In the genomic region with DNA sequence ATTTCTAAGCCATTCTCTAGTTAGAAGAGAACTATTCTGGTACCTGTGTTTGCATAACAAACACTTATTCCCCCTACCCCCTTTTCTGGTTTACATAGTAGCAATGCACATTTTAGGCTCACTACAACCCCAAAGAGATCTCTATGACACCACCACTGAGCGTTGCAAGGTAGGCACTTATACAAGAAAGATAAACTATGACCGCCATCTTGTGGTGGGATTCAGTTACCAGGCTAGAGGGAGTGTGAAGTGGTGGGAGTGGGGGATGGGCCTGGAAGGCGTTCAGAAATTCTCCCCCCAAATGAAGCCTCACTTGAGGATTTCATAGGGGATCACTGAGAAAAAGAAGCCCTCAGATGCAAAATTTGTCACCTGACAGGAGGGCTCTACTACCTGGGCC, we compare ENCODE assay signal across 8 mouse cellular contexts.
A peak's percentile ranks its signal among the peaks of the same experiment; 100 is the strongest.
DNase-seq lines count a peak whose midpoint lies in the region; ATAC-seq and TF ChIP-seq lines count a peak whose summit lies in the region.

No protein-coding gene starts in this region.

- no peaks in the 10 kb centered on the region for H3K9me3 ChIP-seq in hindbrain, embryonic 11.5 days (ENCODE audit: control insufficient read depth, low read length)
- H3K9me3 ChIP-seq in hindbrain, embryonic 13.5 days = no peaks in the 10 kb centered on the region
- H3K9me3 ChIP-seq in E14TG2a.4 (ENCODE audit: low read length) = no peaks in the 10 kb centered on the region

- TF ChIP-seq POLR2A in liver, adult 2 months (IDR thresholded peaks at IDR 0.05; ENCODE audit: extremely low read depth, insufficient read depth, low read length) = no peak

- H3K27ac ChIP-seq in hindbrain, embryonic 11.5 days (ENCODE audit: low read depth, low read length) = no peak overlapping the region
- H3K27ac ChIP-seq in hindbrain, embryonic 13.5 days = no peak overlapping the region
- H3K27ac ChIP-seq in liver, adult 2 months (replicated peaks; ENCODE audit: insufficient read depth, low read depth, low read length) = no peak overlapping the region

- peak; percentile 64; the same call in 1 of the 2 replicates for ATAC-seq in hindbrain, embryonic 11.5 days (ENCODE audit: low FRiP score)
- ATAC-seq in hindbrain, embryonic 13.5 days (ENCODE audit: low FRiP score) = no peak

- H3K4me1 ChIP-seq in hindbrain, embryonic 11.5 days (replicated peaks; ENCODE audit: control insufficient read depth, insufficient read depth, low read length) = no peaks in the 10 kb centered on the region
- peaks cover 2% of the 10 kb centered on the region; the same call in 1 of the 2 replicates for H3K4me1 ChIP-seq in hindbrain, embryonic 13.5 days (replicated peaks)
- H3K4me1 ChIP-seq in E14TG2a.4 (replicated peaks; ENCODE audit: low read depth, low read length) = peaks cover 10% of the 10 kb centered on the region
- no peaks in the 10 kb centered on the region for H3K4me1 ChIP-seq in liver, adult 2 months (ENCODE audit: control insufficient read depth, insufficient read depth, low read length)

- H3K79me2 ChIP-seq in liver, adult 2 months (ENCODE audit: control insufficient read depth, insufficient read depth, low read length) = no peaks in the 10 kb centered on the region

- no peak overlapping the region for H3K4me3 ChIP-seq in hindbrain, embryonic 11.5 days (ENCODE audit: low read depth, low read length)
- no peak overlapping the region for H3K4me3 ChIP-seq in hindbrain, embryonic 13.5 days
- no peak overlapping the region for H3K4me3 ChIP-seq in E14TG2a.4 (replicated peaks; ENCODE audit: low read length)
- H3K4me3 ChIP-seq in liver, adult 2 months (ENCODE audit: insufficient read depth, low read depth, low read length) = no peak overlapping the region

- DNase-seq in hindbrain, embryonic 11.5 days (ENCODE audit: low spot score) = peak; percentile 48
- peak; percentile 11 for DNase-seq in embryo, embryonic 11.5 days (ENCODE audit: low read depth, low spot score)
- peak; percentile 39 for DNase-seq in liver, adult 2 months (ENCODE audit: extremely low read depth, low read depth, low spot score)
- peak; percentile 10 for DNase-seq in right cerebral cortex, postnatal 4 days
- DNase-seq in c-Kit-positive CD71-positive TER-119-positive erythroid progenitor cells, embryonic 14.5 days (ENCODE audit: low spot score) = no peak
- DNase-seq in spleen, postnatal 14 days (ENCODE audit: low spot score in 2 of 2) = no peak

- H3K4me2 ChIP-seq in hindbrain, embryonic 11.5 days (replicated peaks; ENCODE audit: low read depth, low read length) = no peak overlapping the region
- H3K4me2 ChIP-seq in hindbrain, embryonic 13.5 days = no peak overlapping the region

- H3K36me3 ChIP-seq in hindbrain, embryonic 11.5 days (ENCODE audit: control insufficient read depth, insufficient read depth, low read length) = no peaks in the 10 kb centered on the region
- H3K36me3 ChIP-seq in hindbrain, embryonic 13.5 days = no peaks in the 10 kb centered on the region
- no peaks in the 10 kb centered on the region for H3K36me3 ChIP-seq in E14TG2a.4 (ENCODE audit: insufficient read depth, low read length)
- no peaks in the 10 kb centered on the region for H3K36me3 ChIP-seq in liver, adult 2 months (ENCODE audit: control insufficient read depth, insufficient read depth, low read length)

- 21% methylated on average over 3 of the region's 3 CpGs for WGBS in hindbrain, embryonic 11.5 days
- 25% methylated on average over 3 of the region's 3 CpGs for WGBS in hindbrain, embryonic 13.5 days
- 26% methylated on average over 3 of the region's 3 CpGs for WGBS in liver, adult 2 months

- H3K9ac ChIP-seq in hindbrain, embryonic 11.5 days (ENCODE audit: low read depth, low read length) = no peak overlapping the region
- H3K9ac ChIP-seq in hindbrain, embryonic 13.5 days = no peak overlapping the region
- no peak overlapping the region for H3K9ac ChIP-seq in liver, adult 2 months (ENCODE audit: low read depth, low read length)

- no peaks in the 10 kb centered on the region for H3K27me3 ChIP-seq in hindbrain, embryonic 11.5 days (ENCODE audit: control insufficient read depth, insufficient read depth, low read length)
- no peaks in the 10 kb centered on the region for H3K27me3 ChIP-seq in hindbrain, embryonic 13.5 days
- H3K27me3 ChIP-seq in E14TG2a.4 (ENCODE audit: insufficient read depth, low read length) = peaks cover 6% of the 10 kb centered on the region
- H3K27me3 ChIP-seq in liver, adult 2 months (ENCODE audit: control insufficient read depth, insufficient read depth, low read length) = no peaks in the 10 kb centered on the region

- peak; percentile 21 for TF ChIP-seq CTCF in E14TG2a.4 (conservative IDR thresholded peaks at IDR 0.05; ENCODE audit: low read length)
- peak; percentile 41 for TF ChIP-seq CTCF in liver, adult 2 months (IDR thresholded peaks at IDR 0.05; ENCODE audit: low read depth, low read length)

Comparison
In these comparisons a context has a peak if more than half of its experiments do, and no peak if none do; other contexts are left out.
1. DNase-seq: peak in hindbrain, embryonic 11.5 days (single experiment), embryo, embryonic 11.5 days (single experiment), liver, adult 2 months (single experiment) and right cerebral cortex, postnatal 4 days (single experiment); none in c-Kit-positive CD71-positive TER-119-positive erythroid progenitor cells, embryonic 14.5 days (single experiment) and spleen, postnatal 14 days (0 of 2).